Mouse (Mus musculus) heart, embryonic 12.5 days (tissue): Measurements from ENCODE around the gene Nat8f2. TPM values are rescaled to one million over a fixed set of nuclear protein-coding genes. Genes with fewer than 3 reads are reported as not detected.
A peak's percentile ranks its signal among the peaks of the same experiment; 100 is the strongest.
"Not testable (repeated sequence)": the region's sequence is repeated elsewhere in the genome, so short reads cannot be mapped to it uniquely, and the experiment has no call there.

Experiments used
- ATAC-seq: fragments of 200-750 bp; cut with Nextera tagmentation; 2 replicates; pipeline ENCODE4 v1.8.0; 2017; ENCODE audit warnings: moderate TSS enrichment, moderate library complexity; ENCODE audit not compliant: insufficient number of reproducible peaks, low FRiP score
- H3K27ac ChIP-seq: fragments of 300-500 bp; sonication (generic); 2 replicates; pipeline ENCODE4 v1.5.1; 2016; ENCODE audit warnings: mild to moderate bottlenecking, moderate library complexity; ENCODE audit not compliant: poor library complexity, severe bottlenecking
- H3K27me3 ChIP-seq: fragments of 300-500 bp; sonication (generic); replicated peaks from 2 replicates; pipeline ENCODE4 v1.6.1; 2016; ENCODE audit warnings: mild to moderate bottlenecking, moderate library complexity
- H3K36me3 ChIP-seq: fragments of 300-500 bp; sonication (generic); 2 replicates; pipeline ENCODE4 v1.6.1; 2016; ENCODE audit warnings: mild to moderate bottlenecking, moderate library complexity
- H3K4me1 ChIP-seq: fragments of 300-500 bp; sonication (generic); replicated peaks from 2 replicates; pipeline ENCODE4 v1.6.1; 2016; ENCODE audit warnings: mild to moderate bottlenecking
- H3K4me2 ChIP-seq: fragments of 300-500 bp; sonication (generic); 2 replicates; pipeline ENCODE4 v1.6.1; 2016; ENCODE audit warnings: mild to moderate bottlenecking, moderate library complexity
- H3K4me3 ChIP-seq: fragments of 300-500 bp; sonication (generic); 2 replicates; pipeline ENCODE4 v1.5.1; 2016; ENCODE audit warnings: mild to moderate bottlenecking
- H3K9ac ChIP-seq: fragments of 300-500 bp; sonication (generic); 2 replicates; pipeline ENCODE4 v1.6.1; 2016; ENCODE audit warnings: mild to moderate bottlenecking, moderate library complexity
- H3K9me3 ChIP-seq: fragments of 300-500 bp; sonication (generic); replicated peaks from 2 replicates; pipeline ENCODE4 v1.6.1; 2016; ENCODE audit warnings: mild to moderate bottlenecking, moderate library complexity
- WGBS: fragments of 180-500 bp; shearing (Covaris S2); methylation state at CpG from one replicate; pipeline ENCODE4 v1.1.7; 2016; 5-methylcytosine and 5-hydroxymethylcytosine counted together
- polyA plus RNA-seq: library from polyadenylated mRNA; unstranded; fragments of >200 nt; fragmentation: Nextera tagmentation; extraction: Ambion mirVana; gene quantifications from 2 replicates; pipeline ENCODE4 v1.2.1, GENCODE M21; 2016

Gene Nat8f2
- polyA plus RNA-seq, 1 experiment from 2014 or later: not detected

DNA sequence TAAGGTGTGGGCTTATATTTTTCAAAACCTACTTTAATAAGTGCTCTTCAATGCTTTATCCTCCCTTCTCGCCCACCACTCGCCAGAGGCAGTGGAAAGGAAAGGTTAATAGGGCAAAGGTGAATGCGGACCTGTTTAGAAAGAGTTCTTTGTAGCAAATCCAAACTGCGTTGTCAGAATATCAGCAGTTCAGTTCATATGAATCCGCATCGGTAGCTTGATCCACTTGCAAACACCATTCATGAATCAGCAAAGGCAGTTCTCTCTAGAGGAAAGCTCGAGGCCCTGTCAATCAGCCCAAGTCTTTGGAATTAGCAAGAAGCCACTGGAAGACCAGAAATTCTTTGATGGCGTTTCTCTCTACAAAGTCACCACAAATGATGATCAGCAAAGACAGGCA lies 30.3 kb downstream of the Nat8f2 start:
- Histone ChIP-seq H3K27ac (no peak overlapping the region), H3K4me3 (no peak overlapping the region), H3K9me3 (no peaks in the 10 kb centered on the region), H3K36me3 (no peaks in the 10 kb centered on the region), H3K9ac (no peak overlapping the region), H3K4me1 (0 out of 2 replicates have a peak, but pooled peaks cover 2% of the 10 kb centered on the region), H3K4me2 (no peak overlapping the region), H3K27me3 (no peaks in the 10 kb centered on the region)
- WGBS: 80% methylated on average over 8 of the region's 8 CpGs
- ATAC-seq: no peak

DNA sequence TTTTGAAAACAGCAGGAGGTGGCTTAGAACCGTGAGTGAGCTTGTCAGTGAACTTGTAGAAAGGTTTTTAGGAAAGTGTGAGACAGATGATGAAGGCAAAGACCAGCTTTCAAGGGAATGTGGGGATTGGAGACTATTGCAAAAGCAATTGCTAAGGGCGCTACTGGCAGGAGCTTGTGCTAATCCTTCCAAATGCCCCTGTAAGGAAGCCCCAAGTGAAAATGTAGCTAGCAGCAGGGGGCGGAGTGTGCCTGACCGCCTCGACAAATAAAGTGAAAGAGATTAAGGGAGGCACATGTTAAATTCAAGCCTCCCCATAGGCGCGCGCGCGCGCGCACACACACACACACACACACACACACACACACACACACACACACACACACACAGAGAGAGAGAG lies 31.7 kb downstream of the Nat8f2 start:
- Histone ChIP-seq H3K4me2 (peak overlapping the region; percentile 60), H3K4me3 (peak overlapping the region; percentile 15; the same call in 1 of the 2 replicates)
- not testable (repeated sequence) for H3K9ac ChIP-seq, H3K27ac ChIP-seq, H3K4me1 ChIP-seq, H3K27me3 ChIP-seq, ATAC-seq, H3K36me3 ChIP-seq, H3K9me3 ChIP-seq
- WGBS: 18% methylated on average over 12 of the region's 12 CpGs

DNA sequence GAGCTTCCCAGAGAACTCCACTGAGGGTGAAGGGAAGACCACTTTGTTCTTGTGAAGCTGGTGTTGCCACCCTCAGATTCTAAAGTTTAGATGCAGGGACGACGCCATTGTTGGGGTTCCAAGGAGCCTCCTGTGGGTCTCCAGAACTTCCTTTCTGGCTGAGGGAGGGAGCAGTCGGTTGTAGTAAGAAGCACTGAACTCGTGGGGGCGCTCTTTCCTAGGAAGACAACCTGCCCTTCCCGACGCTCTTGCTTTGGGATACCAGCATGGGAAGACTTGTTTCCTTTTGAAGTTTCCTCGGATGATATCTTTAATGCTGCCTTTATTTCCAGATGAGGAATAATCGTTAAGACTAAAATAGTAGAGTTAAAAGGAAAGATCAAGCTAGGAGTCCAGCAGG lies 32.1 kb downstream of the Nat8f2 start:
- H3K4me1 ChIP-seq, H3K36me3 ChIP-seq, H3K9ac ChIP-seq, H3K9me3 ChIP-seq, H3K27ac ChIP-seq, H3K27me3 ChIP-seq, ATAC-seq: not testable (repeated sequence)
- Histone ChIP-seq H3K4me2 (peak overlapping the region; percentile 60), H3K4me3 (0 out of 2 replicates have a peak overlapping the region, but pooled peaks have one; percentile 15)
- WGBS: 22% methylated on average over 9 of the region's 9 CpGs

DNA sequence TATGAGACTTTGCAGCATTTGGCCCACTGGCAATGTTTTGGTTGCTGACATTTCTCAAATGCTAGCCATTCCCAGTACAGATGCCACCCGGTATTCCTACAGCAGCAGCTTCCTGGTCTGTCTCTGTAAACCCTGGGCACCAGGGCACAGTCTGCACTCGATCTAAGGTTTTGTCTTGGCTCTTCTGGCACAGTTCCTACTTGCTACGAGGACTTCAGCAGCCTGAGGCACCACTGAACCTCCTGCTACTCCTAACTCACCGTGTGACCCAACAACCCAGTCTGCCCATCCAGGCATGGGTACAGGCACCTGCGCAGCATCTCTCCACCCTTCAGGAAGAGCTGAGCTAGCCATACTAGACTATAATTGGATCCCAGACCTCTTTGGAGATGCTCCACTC lies 32.9 kb downstream of the Nat8f2 start:
- H3K4me1 ChIP-seq: not testable (repeated sequence)
- 68% methylated on average over 5 of the region's 5 CpGs for WGBS

DNA sequence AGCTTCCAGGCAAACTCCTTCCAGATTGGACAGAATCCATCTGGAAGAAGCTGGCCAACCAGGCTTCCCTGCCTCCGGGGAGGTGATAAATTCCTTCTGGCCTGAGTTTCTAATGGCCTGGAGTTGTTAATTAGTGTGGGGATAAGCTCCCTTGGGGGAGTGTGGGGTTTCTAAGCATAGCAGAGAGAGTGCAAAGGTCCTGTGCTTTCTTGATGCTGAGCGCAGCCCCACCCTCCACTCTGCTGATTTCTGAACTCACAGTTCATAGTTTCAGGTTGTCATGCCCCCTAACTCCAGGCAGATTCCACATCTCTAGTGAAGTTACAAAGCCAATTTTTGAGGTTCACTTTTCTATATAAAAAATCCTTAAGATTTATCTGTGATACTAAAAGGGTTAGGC lies 33.9 kb downstream of the Nat8f2 start:
- not testable (repeated sequence) for H3K9ac ChIP-seq, H3K9me3 ChIP-seq, H3K4me2 ChIP-seq, H3K4me3 ChIP-seq, H3K36me3 ChIP-seq, H3K27ac ChIP-seq, H3K27me3 ChIP-seq, ATAC-seq, H3K4me1 ChIP-seq
- WGBS: 57% methylated on average over 1 of the region's 2 CpGs

More for the DNA sequence above, 32.9 kb downstream of the Nat8f2 start:
- not testable (repeated sequence) for H3K4me3 ChIP-seq, H3K9ac ChIP-seq, H3K4me2 ChIP-seq, H3K9me3 ChIP-seq, H3K27me3 ChIP-seq, H3K27ac ChIP-seq, H3K36me3 ChIP-seq, ATAC-seq

DNA sequence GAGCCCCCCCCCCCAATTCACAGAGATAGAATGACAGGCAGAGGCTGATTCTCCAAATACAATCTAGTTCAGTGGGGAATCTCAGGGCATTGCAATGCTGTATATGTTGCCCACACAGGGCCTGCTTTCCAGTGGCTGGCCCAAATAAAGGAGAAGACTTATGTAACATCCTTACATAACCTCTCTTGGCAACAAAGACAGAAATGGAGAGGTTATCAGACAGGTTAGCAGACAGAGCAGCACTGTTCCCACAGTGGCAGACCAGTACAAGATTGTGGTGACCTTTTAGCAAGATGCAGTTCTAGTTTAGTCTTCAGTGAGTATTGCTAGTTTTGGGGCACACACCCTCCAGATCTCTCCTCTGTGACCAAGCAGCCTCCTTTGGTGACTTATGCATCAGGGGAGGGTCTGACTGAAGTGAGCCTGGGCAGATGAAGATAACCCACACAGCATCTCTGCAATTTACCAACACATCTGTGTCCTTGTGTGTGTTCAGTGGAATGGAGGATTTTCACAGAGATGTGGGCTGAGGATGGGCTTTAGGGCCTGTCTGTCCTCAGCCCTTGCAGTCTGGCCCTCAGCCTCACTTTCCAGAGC lies 34.4 kb downstream of the Nat8f2 start:
- ATAC-seq, H3K9me3 ChIP-seq, H3K4me3 ChIP-seq, H3K36me3 ChIP-seq, H3K9ac ChIP-seq, H3K4me1 ChIP-seq, H3K4me2 ChIP-seq, H3K27me3 ChIP-seq, H3K27ac ChIP-seq: not testable (repeated sequence)

DNA sequence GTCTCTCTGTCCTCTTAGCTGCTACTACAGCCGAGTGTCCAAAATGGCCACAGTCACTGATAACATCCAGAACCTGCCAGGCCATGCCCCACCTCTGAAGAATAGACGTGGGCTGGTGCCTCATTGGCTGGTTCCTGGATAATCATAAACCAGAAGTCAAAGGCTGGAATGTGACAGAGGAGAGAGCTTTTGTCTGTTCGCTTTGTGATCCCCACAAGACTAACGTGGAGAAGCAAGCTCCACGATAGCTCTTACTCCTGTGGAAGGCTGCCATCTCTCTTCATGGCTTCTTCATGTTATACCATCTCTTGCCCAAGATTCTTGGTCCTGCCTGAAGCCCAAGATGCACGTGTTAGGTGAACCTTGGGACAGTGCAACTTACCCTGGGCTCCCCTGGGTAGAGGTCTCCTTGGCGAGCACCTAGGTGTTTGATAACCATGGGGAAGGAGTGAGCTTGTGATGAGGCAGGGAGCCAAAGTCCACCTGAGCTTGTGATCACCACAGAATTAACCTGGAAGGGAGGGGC lies 37.1 kb downstream of the Nat8f2 start, which contains the start of gene Nat8:
Gene Nat8 (minus strand): TSS at position 287 of the 526 bp plus-strand sequence.
- H3K27me3 ChIP-seq: no peaks in the 10 kb centered on the region
- no peaks in the 10 kb centered on the region for H3K9me3 ChIP-seq
- H3K27ac ChIP-seq: no peak within 1 kb of the TSS
- H3K4me2 ChIP-seq: no peak within 1 kb of the TSS
- WGBS: 70% methylated on average over 7 of the region's 7 CpGs
- no peak for ATAC-seq
- H3K36me3 ChIP-seq: no peaks in the 10 kb centered on the region
- H3K9ac ChIP-seq: no peak within 1 kb of the TSS
- no peak within 1 kb of the TSS for H3K4me3 ChIP-seq
- no peaks in the 10 kb centered on the region for H3K4me1 ChIP-seq

DNA sequence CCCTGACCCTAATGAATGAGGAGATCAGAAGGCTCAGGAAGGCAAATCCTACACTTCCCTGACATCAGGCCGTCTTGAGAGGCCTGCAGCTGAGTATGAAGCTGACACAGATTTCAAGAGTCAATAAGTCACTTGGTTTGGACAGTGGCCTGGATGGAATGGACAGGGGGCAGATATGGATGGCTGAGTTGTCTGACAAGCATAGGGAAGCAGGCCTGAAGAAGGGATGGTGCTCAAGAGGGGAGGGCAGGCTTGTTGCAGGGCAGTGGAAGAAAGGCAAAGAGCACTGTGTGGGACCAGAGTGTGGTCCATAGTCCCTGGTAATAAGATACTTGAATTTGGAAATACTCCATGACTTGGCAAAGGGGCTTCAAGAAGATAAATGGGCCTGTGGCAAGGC lies 39.5 kb downstream of the Nat8f2 start:
- no peak overlapping the region for H3K27ac ChIP-seq
- no peak for ATAC-seq
- no peaks in the 10 kb centered on the region; the same call in 1 of the 2 replicates for H3K9me3 ChIP-seq
- H3K4me1 ChIP-seq: no peaks in the 10 kb centered on the region
- 51% methylated on average over 1 of the region's 1 CpGs for WGBS
- H3K4me3 ChIP-seq: no peak overlapping the region
- no peak overlapping the region for H3K9ac ChIP-seq
- no peak overlapping the region for H3K4me2 ChIP-seq
- H3K36me3 ChIP-seq: no peaks in the 10 kb centered on the region
- no peaks in the 10 kb centered on the region for H3K27me3 ChIP-seq

DNA sequence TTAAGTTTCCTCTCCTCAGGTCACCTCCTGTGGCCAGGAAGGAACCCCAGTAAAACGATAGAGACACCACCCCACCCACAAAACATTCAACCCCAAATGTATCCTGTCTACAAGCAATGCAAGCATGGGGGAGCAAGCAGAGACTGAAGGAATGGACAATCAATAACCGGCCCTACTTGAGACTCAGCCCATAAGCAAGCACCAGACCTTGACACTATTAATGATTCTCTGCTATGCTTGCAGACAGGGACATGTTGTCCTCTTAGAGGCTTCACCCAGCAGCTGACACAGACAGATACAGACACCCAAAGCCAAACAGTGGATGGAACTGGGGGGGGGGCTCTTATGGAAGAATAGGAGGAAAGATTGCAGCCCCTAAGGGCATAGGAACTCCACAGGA lies 43.1 kb downstream of the Nat8f2 start:
- WGBS: 85% methylated on average over 2 of the region's 2 CpGs
- no peak overlapping the region for H3K9ac ChIP-seq
- H3K4me3 ChIP-seq: no peak overlapping the region
- H3K27ac ChIP-seq: no peak overlapping the region
- H3K27me3 ChIP-seq: no peaks in the 10 kb centered on the region
- ATAC-seq: no peak
- H3K4me2 ChIP-seq: no peak overlapping the region
- H3K36me3 ChIP-seq: no peaks in the 10 kb centered on the region
- peaks cover 2% of the 10 kb centered on the region; the same call in 1 of the 2 replicates for H3K9me3 ChIP-seq
- no peaks in the 10 kb centered on the region for H3K4me1 ChIP-seq

DNA sequence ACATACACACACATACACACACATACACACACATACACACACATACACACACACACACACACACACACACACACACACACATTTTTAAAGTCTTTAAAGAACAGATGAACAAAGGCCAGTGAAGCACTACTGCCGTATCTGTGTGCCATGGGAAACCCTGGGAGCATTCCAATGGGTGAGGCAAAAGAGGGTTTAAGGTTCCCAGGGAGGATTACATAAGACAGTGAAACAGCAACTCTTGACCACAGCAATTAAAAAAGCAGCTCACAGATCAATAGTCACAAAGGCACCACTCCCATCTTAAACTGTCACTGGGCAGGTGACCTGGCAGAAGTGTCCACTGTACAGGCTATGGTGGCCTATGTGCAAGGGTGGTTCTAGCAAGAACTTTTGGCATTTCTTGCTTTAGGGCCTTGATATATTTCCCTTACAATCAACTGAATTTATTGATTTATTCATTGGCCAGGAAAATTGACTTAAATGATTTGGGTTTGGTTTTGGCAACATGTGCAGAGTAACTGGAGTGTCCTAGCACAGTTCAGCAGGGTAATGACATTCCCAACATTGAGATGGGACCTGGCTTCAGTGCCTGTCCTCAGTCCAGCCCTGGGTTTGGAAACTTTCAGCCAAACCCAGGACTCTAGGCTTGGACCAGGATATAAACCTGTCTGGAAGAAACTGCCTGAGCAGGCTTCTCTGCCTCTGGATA lies 45.4 kb downstream of the Nat8f2 start:
- H3K36me3 ChIP-seq: no peaks in the 10 kb centered on the region
- no peak overlapping the region for H3K27ac ChIP-seq
- H3K9ac ChIP-seq: no peak overlapping the region
- H3K4me1 ChIP-seq: no peaks in the 10 kb centered on the region
- H3K4me2 ChIP-seq: no peak overlapping the region
- H3K9me3 ChIP-seq: peaks cover 2% of the 10 kb centered on the region; the same call in 1 of the 2 replicates
- H3K27me3 ChIP-seq: no peaks in the 10 kb centered on the region
- ATAC-seq: no peak
- no peak overlapping the region for H3K4me3 ChIP-seq
- 96% methylated on average over 1 of the region's 1 CpGs for WGBS

DNA sequence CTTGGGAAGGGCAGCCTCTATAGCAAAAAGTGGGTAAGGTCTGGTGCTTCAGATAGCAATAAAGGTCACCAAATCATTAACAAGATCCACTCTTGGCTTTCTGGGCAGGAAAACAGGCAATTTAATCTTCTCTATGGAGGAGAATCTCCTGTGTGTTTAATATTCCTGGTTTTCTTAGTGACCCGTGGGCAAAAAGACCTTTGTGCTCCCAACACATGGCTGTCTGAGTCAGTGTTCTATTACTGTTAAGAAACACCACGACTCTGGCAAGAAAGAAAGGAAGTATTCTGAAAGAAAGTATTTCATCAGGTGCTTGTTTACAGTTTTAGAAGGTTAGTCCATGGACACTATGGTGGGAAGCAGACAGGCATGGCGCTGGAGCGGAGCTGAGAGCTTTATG lies 46.7 kb downstream of the Nat8f2 start:
- H3K4me2 ChIP-seq: no peak overlapping the region
- no peak overlapping the region for H3K9ac ChIP-seq
- no peak for ATAC-seq
- H3K9me3 ChIP-seq: peaks cover 2% of the 10 kb centered on the region; the same call in 1 of the 2 replicates
- H3K27me3 ChIP-seq: no peaks in the 10 kb centered on the region
- no peak overlapping the region for H3K4me3 ChIP-seq
- H3K36me3 ChIP-seq: no peaks in the 10 kb centered on the region
- H3K4me1 ChIP-seq: no peaks in the 10 kb centered on the region
- no peak overlapping the region for H3K27ac ChIP-seq
- WGBS: 83% methylated on average over 4 of the region's 4 CpGs
